Mouse (Mus musculus) megakaryocyte-erythroid progenitor cell, adult 5-6 weeks (primary cell): ENCODE measurements at regions not wholly inside any gene's neighbourhood (a gene's known extent, or its start where the extent isn't known, plus 50 kb on each side); places are given as distances from the start of the nearest gene placed in this dataset.

Experiments used
- ATAC-seq: replicated peaks from 2 replicates; pipeline ENCODE4 v1.8.0; 2016; ENCODE audit warnings: mild to moderate bottlenecking, inconsistent platforms; ENCODE audit not compliant: severe bottlenecking, poor library complexity, low FRiP score, low TSS enrichment

DNA sequence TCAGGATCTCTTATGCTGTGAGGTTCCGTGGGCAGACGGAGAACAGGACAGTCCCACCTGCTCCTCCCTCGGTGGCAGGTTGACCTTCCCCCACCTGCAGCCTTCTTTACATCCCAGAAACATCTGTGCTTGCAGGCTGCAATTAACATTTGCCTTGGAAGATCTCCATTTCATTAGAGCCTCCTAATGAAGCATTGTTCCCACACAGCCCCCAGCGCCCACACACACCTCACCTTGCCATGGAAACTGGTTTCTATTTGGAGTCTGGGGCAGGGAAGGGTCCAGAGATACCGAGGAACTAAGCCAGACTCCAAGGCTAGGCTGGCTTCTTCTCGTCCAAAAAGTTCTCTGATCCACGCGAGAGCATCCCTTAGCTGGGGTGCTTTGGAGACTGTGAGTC, 56.6 kb upstream of the Rpl38 start:
- ATAC-seq = no peak

DNA sequence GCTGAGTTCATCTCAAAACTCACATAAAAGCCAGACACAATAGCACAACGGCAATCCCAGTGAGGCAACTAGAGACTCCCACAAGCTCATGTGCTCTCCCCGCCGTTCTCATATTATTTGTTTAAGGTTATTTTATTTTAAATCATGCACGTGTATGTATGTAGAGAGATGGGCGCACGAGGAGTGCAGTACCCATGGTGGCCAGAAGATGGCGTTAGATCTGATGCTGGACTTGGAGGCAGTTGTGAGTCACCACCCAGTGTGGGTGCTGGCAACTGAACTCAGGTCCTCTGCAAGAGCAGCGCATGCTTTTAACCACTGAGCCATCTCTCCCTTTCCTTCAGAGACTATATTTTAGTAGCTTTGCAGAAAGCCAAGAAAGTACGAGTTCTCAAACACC, 60.3 kb upstream of the Rpl38 start:
- no peak for ATAC-seq

DNA sequence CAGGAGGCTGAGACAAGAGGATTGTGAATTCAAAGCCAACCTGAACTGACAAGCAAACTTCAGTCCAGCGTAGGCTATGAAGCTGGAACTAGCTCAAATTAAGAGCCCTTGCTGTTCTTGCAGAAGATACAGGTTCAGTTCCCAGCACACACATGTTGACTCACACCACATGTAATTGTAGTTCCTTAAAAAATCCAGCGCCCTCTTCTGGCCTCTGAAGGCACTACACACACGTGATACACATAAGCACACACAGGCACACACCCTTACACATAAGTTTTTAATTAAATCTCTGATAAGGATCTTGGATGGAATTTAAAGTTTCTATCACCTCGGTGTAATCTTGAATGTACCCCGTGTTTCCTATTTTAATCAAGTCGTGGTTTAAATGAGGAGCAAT, 65.2 kb upstream of the Rpl38 start:
- ATAC-seq = no peak

DNA sequence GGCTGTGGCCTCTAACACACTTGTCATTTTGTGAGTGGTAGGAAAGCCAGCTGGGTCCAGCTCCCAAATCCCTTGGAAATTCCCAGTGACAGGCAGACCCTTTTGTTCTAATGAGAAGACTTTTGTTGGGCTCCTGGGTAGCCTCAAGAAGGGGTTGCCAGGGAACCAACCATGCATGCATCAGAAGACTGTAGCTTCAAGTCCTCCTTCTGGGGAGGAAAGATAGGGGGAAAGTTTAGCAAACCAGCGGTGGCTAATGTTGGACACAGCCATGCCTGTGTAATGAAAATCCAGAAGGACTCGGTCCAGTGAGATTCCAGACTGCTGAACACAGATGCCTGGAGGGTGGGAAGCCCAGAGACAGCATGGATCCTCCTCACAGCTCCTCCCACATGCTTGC, 71.1 kb upstream of the Rpl38 start:
- no peak for ATAC-seq

DNA sequence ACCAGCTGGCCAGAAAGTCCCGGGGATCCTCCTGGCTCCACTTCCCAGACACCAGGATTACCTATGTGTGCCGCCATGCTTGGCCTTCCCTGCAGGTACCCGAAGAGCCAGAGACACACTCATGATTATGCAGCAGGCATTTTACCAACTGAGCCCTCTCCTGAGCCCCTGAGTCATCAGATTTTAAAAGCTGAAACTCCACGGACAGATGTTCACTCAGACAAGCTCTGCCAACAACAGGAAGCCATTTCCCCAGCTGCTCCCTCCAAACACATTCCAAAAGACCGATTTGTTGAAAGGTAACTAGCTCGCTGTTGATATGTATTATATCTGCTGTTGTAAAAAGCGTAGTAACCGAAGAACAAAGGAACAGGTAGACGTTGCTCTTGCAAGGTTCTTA, 75.4 kb upstream of the Rpl38 start:
- ATAC-seq = no peak

DNA sequence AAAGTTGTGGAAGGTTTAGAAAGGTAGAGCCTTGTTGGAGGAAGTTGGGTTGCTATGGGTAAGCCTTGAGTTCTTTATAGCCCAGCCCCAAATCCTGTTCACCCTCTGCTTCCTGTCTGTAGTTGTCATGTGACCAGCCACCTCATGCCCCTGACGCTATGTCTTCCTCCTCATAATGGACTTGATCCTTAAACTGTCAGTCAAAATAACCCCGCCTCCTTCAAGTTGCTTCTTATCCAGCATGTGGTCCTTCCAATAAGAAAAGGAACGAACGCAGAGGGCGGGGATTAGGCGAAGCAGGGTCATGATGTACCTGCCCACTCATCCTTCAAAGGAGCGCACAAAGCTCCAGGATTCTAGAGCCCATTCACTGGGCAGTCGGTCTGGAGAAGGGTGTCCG, 79.8 kb upstream of the Rpl38 start:
- ATAC-seq = no peak

DNA sequence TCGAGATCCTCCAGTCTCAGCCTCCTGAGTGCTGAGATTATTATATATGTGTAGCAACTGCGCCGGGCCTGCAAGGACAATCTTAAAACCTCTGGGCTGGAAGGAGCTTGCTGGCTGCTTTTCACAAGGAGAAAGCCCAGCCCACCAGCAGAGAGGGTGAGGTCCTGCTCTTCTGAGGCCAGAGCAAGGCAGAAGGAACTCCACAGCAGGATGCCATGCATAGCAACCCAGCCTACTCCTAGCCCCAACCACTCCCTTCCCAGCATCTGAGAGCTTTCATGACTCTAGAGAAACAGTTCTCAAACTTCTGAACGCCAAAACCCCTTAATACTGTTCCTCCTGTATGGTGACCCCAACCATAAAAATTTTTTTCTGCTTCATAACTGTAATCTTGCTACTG, 80.3 kb upstream of the Rpl38 start:
- ATAC-seq = no peak

DNA sequence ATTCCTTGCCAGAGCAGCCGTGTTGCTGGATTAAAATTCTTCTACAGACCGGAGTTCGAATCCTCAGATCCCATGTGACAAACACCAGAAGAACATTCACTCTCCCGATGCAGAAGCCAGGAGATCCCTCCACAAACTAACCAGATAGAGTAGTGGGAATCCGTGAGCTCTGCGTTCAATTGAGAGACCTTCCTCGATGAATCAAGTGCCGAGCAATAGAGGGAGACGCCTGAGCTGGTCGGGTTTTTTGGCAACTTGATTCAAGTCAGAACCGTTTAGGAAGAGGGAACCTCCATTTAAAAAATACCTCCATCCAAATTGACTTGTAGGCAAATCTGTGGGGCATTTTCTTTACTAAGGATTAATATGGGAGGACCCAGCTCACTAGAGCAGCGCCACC, 81.9 kb upstream of the Rpl38 start:
- ATAC-seq = no peak

DNA sequence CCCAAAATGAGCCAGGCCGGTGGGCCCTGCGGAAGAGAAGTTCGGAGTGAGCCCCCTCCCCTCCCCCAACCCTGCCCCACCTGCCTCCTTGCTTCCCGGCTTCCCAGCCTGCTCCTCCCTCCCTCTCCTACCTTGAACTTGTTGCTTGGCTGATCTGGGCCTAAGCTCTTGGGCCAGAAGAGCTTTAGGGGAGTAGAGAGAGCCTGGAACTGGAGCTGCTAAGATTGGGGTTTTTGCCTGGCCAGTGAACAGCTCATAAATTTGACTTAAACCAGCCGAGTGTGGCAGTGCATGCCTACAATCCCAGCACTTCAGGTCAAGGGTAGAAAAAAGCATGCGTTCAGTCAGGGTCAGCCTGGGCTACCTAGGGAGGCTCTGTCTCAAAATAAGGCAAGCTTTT, 83.5 kb upstream of the Rpl38 start:
- no peak for ATAC-seq

DNA sequence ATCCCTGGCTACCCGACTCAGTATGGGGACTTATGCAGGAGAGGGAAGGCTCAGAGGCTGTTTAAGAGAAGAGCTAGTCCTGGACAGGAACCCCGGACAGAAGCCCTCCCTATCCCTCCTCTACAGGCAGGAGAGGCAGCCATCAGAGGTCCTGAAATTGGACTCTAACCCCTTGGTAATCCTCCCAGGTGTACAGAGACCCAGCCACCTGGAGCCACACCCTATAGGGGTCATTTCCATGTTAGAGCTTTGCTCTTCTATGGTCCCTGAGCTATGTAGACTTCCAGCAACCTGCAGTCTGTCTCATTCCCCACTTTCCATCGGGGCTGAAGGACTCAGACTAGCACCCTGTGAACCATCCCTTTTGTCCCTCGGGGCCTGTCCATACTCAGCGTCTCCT, 84.2 kb upstream of the Rpl38 start:
- ATAC-seq = no peak

DNA sequence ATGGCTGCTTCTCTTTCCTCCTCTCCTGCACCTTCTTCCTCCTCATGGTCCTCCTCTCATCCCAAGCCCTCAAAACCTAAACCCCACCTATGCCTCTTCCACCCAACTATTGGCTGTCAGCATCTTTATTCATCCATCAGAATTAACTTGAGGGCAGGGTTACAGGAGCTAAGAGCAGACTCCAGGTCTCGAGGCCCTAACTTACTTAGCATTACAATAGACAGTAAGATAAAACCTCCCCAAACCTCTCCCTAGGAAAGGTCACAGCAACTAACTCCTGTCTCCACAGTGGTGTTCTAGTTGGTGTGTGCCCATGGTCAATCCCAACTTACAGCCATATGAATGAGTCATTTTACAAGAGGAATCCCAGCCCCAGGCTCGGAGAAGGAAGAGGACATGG, 88.3 kb upstream of the Rpl38 start:
- ATAC-seq = no peak

DNA sequence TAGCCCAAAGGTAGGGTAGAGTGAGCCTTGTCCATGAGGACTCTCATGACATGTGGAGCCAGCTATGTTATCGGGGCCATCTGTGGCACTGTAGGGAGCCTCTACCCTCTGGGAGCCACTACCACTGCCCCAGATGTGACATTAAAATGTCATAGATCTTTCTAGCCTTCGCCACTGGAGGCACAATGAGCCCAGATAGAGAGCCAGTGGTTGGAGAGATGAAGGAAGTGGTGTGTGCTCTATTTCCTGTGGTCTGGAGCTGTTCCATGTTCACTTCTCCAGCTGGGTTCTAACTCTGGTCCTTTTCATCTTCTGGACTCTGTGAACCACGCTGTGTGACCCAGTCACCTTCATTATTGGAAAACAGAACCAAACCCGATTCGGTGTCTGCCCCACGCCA, 89.8 kb upstream of the Rpl38 start:
- ATAC-seq = peak; percentile 38; the same call in 1 of the 2 replicates

DNA sequence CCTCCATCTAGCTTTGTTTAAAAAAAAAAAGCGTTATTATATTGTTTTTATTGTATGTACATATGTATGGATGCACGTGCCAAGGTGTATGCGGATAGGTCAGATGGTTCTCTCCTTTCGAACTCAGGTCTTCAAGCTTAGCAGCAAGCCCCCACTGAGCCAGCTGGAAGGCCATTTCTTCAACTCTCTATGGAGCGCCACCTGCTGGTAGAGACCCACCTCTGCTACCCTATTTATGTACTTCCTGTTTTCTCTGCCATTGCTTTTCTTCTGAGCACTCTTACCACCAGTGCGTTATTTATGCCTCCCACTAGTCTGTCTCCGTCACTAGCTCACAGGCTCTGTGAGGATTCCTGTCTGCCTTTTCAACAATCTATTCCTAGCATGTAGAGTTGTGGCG, 91.5 kb upstream of the Rpl38 start:
- peak; percentile 81 for ATAC-seq

DNA sequence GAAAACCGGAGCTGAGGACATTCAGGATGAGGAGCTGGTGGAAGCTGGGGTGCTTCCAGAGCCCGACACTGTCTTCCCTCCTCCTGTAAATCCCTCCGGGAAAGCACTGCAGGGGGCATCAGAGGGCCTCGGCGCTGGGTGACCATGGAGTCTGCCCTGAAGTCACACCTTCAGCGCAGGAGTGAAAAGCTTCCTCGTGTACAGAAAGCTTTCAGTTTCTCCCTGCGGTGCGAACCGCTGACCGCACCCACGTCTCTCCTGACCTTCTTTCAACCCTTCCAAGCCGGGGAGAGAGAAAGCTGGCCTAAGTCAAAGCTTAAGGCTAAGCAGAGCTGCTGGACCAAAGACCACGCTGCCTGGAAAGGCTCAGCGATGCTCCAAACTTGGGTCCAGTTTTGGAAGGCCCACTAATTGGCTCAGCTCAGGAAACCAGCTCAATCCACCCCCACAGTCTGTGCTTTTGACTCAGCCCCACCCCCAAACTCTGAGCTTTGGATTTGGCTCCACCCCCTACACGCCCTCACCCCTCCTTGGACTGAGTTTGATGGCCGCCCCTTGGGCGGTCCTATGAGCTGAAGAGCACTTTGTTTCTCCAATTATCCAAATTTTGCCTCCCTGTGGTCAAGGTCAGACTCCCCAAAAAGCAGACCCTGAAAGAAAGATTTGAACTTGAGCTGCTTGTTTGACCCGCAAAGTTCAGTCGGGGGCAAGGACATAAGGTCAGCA, 97.0 kb upstream of the Rpl38 start:
- ATAC-seq = no peak

DNA sequence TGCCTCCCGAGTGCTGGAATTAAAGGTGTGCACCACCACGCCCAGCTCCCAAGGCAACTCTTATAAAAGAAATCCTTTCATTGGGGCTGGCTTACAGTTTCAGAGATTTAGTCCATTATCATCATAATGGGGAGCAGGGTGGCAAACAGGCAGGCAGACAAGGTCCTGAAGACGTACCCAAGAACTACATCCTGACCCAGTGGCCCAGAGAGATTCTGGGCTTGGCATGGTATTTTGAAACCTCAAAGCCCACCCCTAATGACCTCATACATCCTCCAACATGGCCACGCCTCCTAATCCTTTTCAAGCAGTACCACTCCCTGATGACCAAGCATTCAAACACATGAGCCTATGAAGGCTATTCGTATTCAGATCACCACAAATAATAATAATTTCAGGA, 98.2 kb upstream of the Rpl38 start:
- no peak for ATAC-seq

DNA sequence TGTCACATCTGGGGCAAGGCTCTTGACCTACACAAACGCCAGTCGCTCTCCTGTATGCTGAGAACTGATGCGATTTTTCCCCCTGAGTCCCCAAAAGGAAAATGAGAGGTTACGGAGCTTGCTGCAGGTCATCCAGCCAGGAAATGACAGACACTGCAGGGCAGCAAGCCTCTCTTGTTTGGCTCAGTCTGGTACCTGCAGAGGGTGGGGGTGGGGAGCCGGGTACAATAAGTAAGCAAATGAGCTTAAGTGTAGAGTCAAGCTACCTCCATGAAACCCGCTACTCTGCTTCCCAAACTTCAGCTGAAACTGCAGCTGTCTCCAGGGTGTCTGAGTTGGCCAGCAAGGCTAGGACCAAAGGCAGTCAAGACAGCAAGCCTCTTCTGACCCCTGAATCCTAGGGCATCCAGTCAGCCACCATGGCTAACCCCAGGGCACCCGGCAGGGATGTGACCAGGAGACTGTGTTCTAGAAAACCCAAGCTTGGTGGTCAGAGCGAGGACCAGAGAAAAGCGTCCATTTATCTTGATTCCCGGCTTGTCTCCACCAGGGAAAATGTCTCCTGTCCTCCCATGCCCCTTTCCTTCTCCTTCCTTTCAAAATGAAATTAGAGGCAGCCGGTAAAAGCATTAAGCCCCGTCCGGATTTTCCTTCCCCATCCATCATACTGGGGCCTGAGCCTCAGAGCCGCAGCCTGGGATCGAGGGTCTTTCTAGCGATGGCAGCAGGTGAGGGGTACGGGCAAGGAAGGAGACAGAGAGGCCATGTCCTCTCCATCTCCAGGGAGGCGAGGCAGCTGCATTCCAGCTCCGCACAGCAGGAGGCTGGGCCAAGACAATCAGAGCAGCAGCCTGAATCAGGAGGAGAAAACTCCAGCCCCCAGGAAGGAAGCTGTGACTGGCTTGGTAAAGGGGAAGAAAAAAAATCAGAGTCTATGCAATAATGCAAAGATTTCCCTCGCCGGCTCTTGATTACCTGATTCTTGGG, 100.2 kb upstream of the Rpl38 start:
- no peak for ATAC-seq

DNA sequence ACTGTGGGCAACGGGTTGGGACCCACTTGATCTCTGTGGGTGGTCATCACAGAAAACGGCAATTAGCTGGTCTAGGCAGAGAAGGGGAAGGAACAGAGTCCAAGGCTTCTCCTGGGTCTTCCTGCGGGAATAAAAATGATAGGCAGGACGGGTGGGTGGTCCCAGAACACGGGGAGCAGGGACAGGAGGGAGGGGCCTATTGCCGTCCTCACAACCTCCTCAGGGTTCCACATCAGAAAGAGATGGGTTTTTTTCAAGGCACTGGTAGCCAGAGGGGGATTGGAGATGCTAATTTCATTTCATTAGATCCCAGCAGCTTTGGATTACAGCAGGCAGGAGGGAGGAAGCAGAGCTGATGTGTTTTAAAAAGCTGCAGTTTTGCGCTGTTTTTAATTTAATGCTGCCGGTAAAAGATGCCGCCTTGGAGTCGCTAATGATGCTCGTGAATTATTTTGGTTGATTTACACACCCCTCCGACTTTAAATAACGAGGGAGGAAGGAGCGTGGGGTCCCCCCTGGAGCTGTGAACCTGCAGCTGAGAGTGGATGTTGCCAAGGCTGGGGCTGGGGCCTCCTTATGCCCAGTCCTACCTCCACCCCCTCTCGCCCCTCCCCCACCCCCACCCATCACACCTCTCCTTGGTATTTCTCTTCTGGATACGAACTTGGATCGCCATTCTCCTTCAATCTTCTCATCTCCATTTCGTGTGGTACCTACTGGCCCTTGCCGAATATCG, 101.1 kb upstream of the Rpl38 start:
- ATAC-seq = no peak

DNA sequence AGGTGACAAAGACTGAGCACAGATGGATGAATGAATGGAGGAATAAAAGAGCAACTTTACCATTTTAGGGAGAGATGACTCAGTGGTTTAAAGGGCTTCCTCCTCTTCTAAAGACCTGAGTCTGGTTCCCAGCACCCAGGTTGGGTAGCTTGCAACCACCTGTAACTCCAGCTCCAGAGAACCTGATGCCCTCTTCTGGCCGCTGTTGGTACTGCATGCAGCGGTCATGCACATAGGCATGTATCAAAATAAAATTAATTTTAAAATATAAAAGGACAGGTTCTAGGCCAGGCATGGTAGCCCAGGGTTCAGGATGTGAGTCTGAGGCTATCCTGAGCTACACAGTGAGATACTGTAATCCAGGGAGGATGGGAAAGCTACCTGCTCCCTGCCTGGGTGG, 103.4 kb upstream of the Rpl38 start:
- ATAC-seq = no peak

DNA sequence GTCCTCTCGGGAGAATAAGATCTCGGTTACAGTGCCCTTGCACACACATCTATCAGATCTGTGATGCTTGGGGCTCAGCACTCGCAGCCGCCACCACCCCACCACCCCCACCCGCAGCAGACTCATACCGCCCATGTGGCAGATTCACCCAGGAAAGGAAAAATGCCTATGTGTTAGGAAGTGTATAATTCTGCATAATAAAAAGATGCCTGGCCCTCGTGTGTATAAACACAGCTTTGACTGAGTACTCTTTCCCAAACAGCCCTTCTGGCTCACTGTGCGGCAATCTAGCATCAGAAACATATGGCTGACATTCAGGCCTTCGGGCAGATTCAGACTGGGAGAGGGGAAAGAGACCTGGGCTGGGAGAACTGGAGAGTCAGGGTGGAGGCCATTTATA, 105.2 kb upstream of the Rpl38 start:
- no peak for ATAC-seq

DNA sequence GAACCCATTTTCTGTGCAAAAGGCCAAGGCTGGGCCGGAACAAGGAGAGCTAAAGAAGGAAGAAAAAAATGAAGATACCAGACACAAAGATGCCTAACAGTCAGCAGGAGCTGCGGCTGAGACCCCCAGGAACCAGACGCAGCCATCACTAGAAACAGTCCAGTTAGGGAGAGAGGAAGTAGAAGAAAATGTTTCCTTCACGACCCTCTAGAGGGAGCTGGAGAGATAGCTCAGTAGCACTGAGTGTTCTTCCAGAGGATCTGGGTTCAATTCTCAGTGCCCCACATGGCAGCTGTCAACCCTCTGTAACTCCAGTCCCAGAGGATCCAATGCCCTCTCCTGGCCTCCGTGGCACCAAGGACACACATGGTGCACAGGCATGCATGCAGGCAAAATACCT, 113.7 kb upstream of the Rpl38 start:
- 0 out of 2 replicates have a peak, but pooled peaks have one; percentile 43 for ATAC-seq
